Mouse (Mus musculus) testis, adult 10 weeks (tissue): Measurements from ENCODE around the gene Olfr678. TPM values are rescaled to one million over a fixed set of nuclear protein-coding genes. Genes with fewer than 3 reads are reported as not detected.

Source experiments
- polyA plus RNA-seq: library from polyadenylated mRNA; stranded (reverse); fragments of 350-450 nt; fragmentation: Illumina TruSeq; extraction: RNeasy Lipid Tissue Mini Kit (QIAGEN cat#74804); gene quantifications from one replicate; pipeline ENCODE4 v1.2.3, GENCODE M21; 2014; ENCODE audit warnings: low read depth, low replicate concordance

Gene Olfr678
- polyA plus RNA-seq = not detected

DNA sequence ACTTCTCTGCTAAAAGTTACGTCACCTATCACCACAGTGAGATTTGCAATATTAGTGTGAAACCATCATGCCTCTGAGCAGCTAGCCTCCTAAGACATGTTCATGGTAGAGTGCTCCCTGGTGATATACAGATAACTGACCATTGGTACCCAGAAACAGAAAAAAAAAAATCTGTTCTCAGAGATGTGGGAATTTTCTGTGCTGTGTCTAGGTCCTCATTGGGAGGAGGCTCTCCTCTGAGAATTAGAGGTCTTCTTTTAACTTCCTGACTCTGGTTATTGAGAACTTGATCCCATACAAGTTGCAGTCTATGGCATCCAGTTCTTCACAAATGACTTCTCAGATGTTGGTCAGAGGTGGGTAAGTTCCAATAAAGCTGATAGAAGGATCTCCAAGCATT is at the start of gene Olfr678:
Olfr678 (plus strand) TSS at position 301 of the 400 bp plus-strand sequence.

DNA sequence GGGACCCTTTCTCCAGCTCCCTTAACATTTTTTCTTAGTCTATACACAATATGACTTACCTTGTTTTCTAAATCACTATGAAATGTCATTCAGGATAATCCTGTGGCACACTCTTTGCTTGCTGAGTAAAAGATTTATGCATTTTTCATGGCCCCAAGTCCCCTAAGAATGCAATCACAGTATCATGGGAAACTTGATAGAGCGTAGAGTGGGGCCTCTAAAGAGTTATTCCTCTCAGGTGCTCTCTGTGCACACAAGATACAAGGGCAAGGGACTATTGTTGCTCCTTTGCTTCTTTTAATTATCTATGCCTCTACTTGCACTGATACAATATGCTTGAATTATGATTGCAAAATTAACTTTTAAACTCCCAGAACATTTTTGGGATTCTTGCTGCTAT is 35.9 kb upstream of the Olfr678 start, which contains the start of gene Olfr675:
Olfr675 (minus strand) TSS at position 101 of the 400 bp plus-strand sequence.

DNA sequence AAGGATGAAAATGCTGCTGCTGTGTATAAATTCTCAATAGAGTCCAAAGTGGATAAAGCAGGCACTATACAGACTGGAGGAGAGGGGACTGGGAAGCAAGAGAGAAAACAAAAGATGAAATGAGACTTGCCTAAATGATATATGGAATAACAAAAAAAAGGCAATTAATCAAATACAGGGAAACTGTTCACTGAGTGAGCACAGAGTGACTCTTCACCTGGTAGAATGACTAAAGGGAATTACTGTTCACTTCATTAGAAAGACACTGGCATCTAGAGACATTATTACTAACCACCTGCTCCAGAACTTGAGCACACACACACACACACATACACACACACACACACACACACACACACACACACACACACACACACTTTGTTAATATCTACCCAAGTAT is 31.9 kb upstream of the Olfr678 start, which contains the start of gene Olfr676:
Olfr676 (plus strand) TSS at position 301 of the 400 bp plus-strand sequence.

DNA sequence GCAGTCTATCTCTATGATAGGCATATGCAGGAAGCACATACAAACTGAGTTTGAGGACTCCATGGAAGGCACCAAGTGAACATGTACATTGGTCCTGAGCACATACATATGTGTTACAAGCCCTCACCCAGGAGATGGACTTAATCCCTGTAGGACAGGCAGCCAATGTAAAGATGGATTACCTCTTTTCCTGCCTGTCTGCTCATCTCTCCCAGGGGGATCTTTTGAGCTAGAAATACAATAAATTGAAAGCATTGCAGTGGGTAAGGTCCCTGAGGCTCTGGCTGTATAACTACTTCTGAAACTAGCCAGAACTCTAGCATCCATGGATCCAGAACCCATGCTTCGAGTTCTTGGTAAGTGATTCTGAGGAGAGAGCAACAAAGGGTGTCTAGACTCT is 16.6 kb downstream of the Olfr678 start, which contains the start of gene Olfr679:
Olfr679 (plus strand) TSS at position 301 of the 400 bp plus-strand sequence.

DNA sequence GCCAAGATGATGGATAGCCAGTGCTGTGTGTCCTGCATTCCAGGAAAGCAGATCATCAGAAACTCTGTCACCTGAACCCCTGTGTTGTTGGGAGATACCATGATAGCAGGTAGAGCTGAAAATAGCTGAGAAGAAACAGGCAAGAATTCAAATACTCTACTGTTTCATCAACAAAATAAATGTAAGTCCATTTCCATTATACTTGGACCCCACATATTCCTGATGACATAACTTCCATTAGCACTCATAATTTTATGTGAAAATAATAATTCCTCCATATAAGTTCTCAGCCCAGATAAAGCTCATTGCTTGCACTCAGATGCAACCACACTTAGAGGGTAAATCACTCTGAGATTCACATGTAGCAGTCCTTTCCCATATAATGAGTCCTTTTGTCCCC is 28.4 kb downstream of the Olfr678 start, which contains the start of gene Olfr680-ps1:
Olfr680-ps1 (minus strand) TSS at position 101 of the 400 bp plus-strand sequence.

DNA sequence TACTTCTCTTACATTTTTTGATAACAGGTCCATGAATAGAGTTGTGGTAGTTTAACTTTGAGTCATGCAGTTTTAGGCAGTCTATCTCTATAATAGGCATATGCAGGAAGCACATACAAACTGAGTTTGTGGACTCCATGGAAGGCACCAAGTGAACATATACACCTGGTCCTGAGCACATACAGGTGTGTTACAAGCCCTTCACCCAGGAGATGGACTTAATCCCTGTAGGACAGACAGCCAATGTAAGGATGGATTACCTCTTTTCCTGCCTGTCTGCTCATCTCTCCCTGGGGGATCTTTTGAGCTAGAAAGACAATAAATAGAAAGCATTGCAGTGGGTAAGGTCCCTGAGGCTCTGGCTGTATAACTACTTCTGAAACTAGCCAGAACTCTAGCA is 52.3 kb downstream of the Olfr678 start, which contains the start of gene Olfr681:
Olfr681 (plus strand) TSS at position 301 of the 400 bp plus-strand sequence.

Other genes with a start within 250 kb of the Olfr678 start
- not detected for gene Usp17lb, start 221.9 kb upstream of the Olfr678 start, polyA plus RNA-seq
- not detected for gene Usp17la, start 207.5 kb upstream of the Olfr678 start, polyA plus RNA-seq
- not detected for gene Olfr665, start 186.4 kb upstream of the Olfr678 start, polyA plus RNA-seq
- not detected for gene Olfr666, start 168.5 kb upstream of the Olfr678 start, polyA plus RNA-seq
- not detected for gene Olfr667, start 143.0 kb upstream of the Olfr678 start, polyA plus RNA-seq
- not detected for gene Olfr668, start 136.4 kb upstream of the Olfr678 start, polyA plus RNA-seq
- not detected for gene Olfr669, start 130.2 kb upstream of the Olfr678 start, polyA plus RNA-seq
- not detected for gene Olfr670, start 101.9 kb upstream of the Olfr678 start, polyA plus RNA-seq
- gene Olfr671, start 85.3 kb upstream of the Olfr678 start, polyA plus RNA-seq = not detected
- not detected for gene Olfr672, start 62.4 kb upstream of the Olfr678 start, polyA plus RNA-seq
- not detected for gene Olfr675, start 36.0 kb upstream of the Olfr678 start, polyA plus RNA-seq
- not detected for gene Olfr676, start 31.8 kb upstream of the Olfr678 start, polyA plus RNA-seq
- gene Olfr677, start 13.1 kb upstream of the Olfr678 start, polyA plus RNA-seq = not detected
- not detected for gene Olfr679, start 16.7 kb downstream of the Olfr678 start, polyA plus RNA-seq
- gene Olfr680-ps1, start 28.3 kb downstream of the Olfr678 start, polyA plus RNA-seq = not detected
- gene Olfr681, start 52.4 kb downstream of the Olfr678 start, polyA plus RNA-seq = not detected
- gene Olfr683, start 82.5 kb downstream of the Olfr678 start, polyA plus RNA-seq = not detected
- gene Olfr684, start 99.2 kb downstream of the Olfr678 start, polyA plus RNA-seq = not detected
- gene Olfr685, start 121.5 kb downstream of the Olfr678 start, polyA plus RNA-seq = not detected
- not detected for gene Olfr686, start 143.0 kb downstream of the Olfr678 start, polyA plus RNA-seq
- gene Olfr688, start 223.6 kb downstream of the Olfr678 start, polyA plus RNA-seq = not detected
- not detected for gene Olfr689, start 246.7 kb downstream of the Olfr678 start, polyA plus RNA-seq